Mouse (Mus musculus) mouse embryonic stem cell (cell line): ENCODE results near the gene Kcnh4.
"Not testable (repeated sequence)": the region's sequence is repeated elsewhere in the genome, so short reads cannot be mapped to it uniquely, and the experiment has no call there.

Experiments used
- in situ Hi-C, 2 experiments: fragments of 300-500 bp; cut with MboI; formaldehyde crosslinking; loops; 1 replicate in 1 of 2; 3 replicates in 1 of 2; pipeline ENCODE4 v1.14.3; 2019 to 2020; ENCODE audit warnings: low sequenced_read_pairs in 2 of 2, low pct_unique_long_range_greater_than_20kb in 1 of 2, mixed read lengths in 1 of 2; ENCODE audit not compliant: unreplicated experiment in 1 of 2

Kcnh4 gene

DNA sequence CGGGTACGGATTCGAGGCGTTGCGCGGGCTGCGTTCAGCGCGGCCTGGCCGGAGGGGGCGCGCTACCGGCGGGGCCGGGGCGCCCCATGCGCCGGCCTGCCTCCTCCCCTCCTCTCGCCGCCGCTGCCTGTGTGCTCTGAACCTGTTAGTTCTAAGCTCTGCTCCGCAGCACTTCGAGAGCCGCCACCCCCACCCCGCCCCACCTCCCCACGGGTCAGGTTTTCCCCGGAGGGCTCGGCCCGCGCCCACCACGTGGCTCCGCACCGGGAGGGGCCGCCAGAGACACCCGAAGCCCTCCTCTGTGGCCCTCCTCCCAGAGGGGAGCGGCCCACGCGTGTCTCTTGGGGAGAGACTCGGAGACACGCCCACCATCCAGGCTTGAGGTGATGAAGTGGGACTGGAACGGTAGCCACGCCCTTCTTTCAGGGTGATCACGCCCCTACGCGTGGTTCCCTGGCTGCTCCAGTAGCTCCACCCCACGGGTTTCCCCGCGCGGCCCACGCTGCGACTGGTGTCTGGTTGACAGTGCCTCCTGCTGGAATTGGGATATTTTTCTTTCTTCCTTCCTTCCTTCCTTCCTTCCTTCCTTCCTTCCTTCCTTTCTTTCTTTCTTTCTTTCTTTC lies at the start of gene Kcnh4:
Gene Kcnh4 (minus strand): TSS at position 332 of the 623 bp plus-strand sequence.
- in situ Hi-C loops, result no loop called here

DNA sequence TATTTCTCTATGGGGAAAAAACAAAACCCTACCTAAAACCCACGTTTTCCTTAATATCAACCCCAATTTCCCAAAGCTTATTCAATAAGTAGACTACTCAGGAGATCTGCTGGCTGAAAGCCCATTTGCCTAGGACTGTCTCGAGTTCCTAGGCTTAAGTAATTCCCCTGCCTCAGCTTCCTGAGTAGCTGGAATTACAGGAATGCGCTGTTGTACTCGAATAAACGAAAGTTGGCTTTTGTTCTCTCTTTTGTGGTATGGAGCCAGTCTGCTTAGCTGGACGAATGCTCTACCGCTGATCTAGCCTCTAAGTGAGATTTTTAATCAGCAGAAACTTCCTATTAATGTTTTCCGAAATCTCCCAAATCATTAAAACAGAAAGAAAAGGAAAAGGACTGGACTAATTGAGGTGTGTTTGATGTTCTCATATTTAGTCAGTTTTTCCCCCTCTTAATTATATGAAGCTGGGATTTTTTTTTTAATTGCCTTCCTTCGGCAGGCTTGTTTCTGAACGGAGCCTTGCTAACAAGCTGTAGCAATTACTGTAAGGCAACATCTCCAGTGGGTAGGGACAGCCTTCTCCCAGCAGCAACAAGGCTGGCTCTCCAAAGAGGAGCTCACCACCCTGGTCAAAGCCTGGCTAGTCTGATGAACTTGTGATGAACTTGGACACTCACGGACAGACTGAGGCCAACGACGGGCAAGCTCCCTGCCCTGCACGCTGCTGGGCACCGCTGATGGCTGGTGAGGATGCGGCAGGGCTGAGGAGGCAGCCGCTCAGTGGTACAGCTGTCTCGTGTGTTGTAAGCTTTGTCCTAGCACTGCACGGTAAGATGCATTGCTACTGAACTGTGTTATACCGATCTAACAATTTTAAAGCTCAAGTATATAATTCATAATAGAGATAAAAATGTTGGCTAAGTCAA lies 46.9 kb upstream of the Kcnh4 start:
- in situ Hi-C loops, result no loop called here

GRCm38 (mm10) chr11:100805535-100805934 lies 45.8 kb upstream of the Kcnh4 start:
- in situ Hi-C loops, result no loop called here

DNA sequence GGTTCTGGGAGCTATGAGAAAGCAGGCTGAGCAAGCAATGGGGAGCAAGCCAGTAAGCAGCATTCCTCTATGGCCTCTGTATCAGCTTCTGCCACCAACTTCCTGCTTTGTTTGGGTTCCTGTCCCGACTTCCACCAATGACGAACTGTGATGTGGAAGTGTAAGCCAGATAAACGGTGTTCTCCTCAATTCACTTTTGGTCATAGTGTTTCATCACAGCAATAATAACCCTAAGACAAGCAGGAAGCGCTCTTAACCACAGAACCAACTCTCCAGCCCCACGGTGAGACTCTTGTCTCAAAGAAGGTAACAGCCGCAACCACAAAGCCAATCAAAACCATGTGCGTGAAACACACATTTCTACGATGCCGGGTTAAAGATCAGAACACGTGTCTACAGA lies 44.7 kb upstream of the Kcnh4 start:
- in situ Hi-C loops, result no loop called here

GRCm38 (mm10) chr11:100799426-100799825 lies 39.7 kb upstream of the Kcnh4 start:
- in situ Hi-C loops, result no loop called here

DNA sequence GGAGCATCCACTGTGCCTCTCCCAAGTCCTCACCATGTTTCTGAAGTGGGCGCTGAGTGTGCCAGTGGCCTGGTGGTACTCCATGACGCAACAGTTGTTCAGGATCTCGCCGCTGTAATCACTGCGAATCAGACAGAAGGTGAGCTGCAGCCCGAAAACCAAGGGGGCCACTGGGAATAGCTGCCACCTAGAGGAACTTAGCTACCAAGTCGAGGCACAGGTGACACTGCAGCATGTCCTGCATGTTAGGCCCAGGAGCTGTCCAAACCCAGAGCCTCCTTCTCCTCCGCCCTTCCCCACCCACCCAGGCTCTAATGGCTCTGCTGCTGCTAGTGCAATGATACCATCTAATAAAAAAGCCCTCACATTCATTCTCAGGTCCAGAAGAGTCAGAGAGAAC lies 36.8 kb upstream of the Kcnh4 start:
- in situ Hi-C loops, result no loop called here

- in situ Hi-C loops, result no loop called here
These were observed 35.6 kb upstream of the Kcnh4 start for GRCm38 (mm10) chr11:100795386-100795785.

GRCm38 (mm10) chr11:100791457-100792049 lies 31.8 kb upstream of the Kcnh4 start:
- in situ Hi-C loops, result no loop called here

DNA sequence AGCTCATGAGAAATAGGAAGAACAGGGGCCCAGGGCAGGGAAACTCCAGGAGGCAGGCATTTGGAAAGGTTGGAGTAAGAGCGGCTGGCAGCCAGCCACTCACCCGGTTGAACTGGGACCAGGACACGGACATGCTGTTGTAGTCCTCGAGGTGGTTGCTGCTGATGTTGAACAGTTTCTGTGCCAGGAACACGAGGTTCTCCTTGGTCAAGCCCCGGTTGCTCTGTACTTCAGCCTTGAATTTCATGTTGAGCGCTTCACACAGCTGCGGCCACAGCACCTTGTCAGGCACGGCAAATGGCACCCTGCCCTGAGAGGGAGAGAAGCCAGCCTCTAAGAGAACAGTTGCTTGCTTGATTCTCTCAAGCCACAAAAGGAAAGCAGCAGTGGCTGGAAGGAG lies 30.9 kb upstream of the Kcnh4 start:
- in situ Hi-C loops, result not testable (repeated sequence)

DNA sequence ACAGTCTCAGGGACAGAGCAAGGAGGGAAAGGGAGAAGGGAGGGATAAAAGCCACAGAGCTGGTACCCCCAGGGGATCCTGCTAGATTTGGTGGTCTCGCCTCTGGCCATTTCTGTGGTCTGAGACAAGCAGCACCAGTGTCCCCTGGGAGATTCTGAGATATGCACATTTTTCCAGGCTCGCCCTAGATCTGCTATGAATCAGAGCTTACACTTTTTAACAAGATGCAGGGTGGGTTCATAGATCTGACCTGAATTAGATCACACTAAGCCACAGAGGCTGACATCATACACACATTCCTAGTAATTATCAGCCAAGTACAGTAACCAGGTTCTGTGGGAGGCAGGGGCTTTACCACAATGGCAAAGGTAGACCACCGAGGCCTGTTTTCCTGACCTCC lies 30.0 kb upstream of the Kcnh4 start:
- in situ Hi-C loops, result no loop called here

GRCm38 (mm10) chr11:100785774-100786173 lies 26.0 kb upstream of the Kcnh4 start:
- in situ Hi-C loops, result no loop called here

GRCm38 (mm10) chr11:100784286-100784685 lies 24.5 kb upstream of the Kcnh4 start:
- in situ Hi-C loops, result no loop called here

GRCm38 (mm10) chr11:100782568-100782967 lies 22.8 kb upstream of the Kcnh4 start:
- in situ Hi-C loops, result no loop called here

GRCm38 (mm10) chr11:100781763-100782475 lies 22.2 kb upstream of the Kcnh4 start:
- in situ Hi-C loops, result no loop called here

- in situ Hi-C loops, result no loop called here
These were observed 20.5 kb upstream of the Kcnh4 start for GRCm38 (mm10) chr11:100780247-100780646.

DNA sequence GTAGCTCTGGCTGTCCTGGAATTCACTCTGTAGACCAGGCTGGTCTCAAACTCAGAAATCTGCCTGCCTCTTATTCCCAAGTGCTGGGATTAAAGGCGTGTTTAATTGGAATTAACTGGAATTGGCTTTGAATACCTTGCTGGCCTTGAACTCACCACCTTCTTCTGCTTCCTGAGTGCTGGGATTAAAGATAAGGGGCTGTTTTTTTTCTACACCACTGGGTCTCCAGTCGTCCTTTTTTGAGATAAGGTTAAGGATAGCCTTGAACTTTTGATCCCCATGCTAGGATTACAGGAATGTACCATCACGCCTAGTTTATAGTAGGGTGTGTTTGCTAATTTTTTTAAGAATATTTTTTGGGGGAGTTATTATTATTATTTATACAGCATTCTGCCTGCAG lies 18.3 kb upstream of the Kcnh4 start:
- in situ Hi-C loops, result no loop called here

DNA sequence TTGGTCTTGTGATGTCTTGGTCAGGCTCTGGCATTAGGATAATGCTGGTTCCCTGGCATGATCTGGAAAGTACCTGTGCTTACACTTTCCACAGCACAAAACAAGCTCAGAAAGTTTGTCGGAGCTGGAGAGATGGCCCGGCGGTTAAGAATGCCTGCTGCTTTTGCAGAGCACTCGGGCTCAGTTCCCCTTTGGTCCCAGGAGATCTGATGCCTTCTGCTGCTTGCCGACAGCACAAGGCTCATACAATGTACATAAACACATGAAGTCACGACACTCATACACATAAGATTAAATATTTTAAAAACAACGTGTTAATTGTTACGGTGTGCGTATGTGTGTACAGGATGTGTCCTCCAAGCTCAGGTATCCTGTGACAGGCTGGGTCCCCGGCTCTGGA lies 16.2 kb upstream of the Kcnh4 start:
- in situ Hi-C loops, result no loop called here

DNA sequence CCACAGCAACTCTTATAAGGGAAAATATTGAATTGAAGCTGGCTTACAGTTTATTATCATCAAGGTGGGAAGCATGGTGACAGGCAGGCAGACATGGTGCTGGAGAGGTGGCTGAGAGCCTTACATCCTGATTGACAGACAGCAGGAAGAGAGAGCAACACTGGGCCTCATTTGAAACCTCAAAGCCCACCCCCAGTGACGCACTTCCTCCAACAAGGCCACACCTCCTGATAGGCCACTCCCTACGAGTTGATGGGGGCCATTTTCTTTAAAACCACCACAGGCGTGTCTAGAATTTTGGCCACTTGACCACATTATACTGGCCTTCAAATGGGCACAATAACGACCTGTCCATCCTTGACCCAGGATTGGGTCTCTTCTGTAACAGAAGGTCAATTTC lies 14.5 kb upstream of the Kcnh4 start:
- in situ Hi-C loops, result no loop called here
